Mouse (Mus musculus): ENCODE measurements around the gene Abtb2.

The Abtb2 gene

GRCm38 (mm10) chr2:103584093-103584492 lies 18.0 kb downstream of the Abtb2 start:
- no peak for DNase-seq

DNA sequence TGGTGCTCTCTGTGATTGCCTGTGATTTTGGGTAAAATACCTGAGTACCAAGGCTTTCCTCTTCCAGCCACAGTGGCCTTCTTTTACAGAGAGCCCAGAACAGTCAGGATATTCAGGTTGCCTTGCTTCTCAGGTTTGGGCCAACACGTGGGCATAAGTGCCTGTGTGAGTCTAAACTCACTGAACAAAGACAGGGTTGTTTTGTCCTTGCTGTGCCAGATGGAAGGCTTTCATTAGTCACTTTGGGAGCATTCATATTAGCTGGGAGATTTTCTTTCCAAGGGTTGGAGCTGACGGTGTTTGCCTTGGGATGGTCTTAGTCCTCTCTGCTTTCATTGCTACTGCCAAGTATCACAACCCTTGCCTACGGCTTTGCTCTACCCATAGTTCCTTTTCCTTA lies 20.3 kb downstream of the Abtb2 start:
- no peak for DNase-seq

GRCm38 (mm10) chr2:103588776-103589175 lies 22.7 kb downstream of the Abtb2 start:
- no peak for DNase-seq

GRCm38 (mm10) chr2:103589400-103589799 lies 23.3 kb downstream of the Abtb2 start:
- DNase-seq, result no peak

GRCm38 (mm10) chr2:103590645-103591044 lies 24.5 kb downstream of the Abtb2 start:
- DNase-seq, result no peak

DNA sequence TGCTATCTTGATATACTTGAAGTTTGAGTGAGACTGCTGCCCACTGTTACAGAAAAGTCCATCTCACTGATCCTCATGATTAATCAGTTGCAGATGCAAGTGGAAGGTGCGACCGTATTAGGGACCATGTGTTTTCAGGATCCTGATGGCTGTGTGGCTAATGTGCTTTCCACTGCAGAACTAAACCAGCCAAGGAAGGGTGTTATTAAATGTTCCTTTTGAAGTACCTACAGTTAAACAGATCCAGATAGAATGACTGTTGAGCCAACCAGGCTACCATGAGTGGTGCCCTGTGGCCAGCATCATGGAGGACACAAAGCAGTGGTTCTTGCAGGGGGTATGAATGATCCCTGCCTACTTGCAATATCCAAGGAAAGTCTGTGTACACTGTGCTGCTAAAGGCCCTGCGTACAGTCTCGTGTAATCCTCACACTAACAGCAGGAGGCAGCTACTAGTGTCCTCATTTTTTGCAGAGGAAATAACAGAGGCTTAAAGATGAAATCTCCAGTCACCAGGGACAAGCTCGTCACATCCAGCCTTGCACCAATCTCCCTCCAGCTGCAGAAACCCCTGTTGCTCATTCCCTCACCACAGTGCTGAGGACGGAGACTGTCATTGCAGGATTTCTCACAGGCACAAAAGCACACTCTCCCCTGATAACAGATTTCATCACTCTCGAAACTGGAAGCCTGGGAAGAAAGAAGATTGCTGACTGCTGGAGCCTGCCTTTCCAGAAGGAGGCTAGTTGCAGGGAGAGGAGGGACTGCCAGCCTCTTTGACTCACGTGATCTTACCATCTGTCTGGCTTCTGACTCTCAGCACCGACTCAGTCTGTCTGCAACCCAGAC lies 25.9 kb downstream of the Abtb2 start:
- no peak for DNase-seq

DNA sequence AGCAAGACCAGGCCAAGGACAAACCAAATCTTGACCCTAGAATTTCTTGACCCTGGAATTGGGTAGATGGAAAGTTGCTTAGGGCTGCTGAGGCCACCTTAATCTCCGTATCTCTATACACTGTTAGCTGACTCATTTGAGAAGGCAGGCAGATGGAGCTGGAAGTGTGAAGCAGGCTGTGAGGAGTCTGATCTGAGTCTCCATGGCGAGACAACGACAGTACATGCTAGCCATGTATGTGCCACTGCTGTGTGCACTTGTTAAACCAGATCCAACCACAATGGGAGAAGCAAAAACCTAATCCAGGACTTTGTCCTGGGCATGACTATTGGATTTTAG lies 26.4 kb downstream of the Abtb2 start:
- DNase-seq, result no peak

DNA sequence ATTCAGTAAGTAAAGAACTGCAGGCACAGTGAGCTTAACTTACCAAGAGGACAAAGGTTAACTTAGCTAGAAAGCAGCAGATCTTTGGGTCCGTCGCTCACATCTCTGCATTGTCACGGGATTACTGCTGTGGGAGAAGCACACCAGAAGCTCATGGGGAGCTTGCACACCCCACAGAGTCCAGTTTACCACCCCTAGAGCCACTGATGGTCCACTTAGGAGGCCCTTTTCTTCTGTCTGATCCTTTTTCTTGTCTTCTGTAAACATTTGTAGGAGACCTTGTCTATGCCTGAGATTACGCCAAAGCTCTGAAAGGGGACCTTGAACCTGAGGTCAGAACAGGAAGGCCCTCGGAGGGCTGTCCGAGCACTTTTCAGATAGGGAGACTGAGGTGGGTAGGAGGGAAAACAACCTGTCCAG lies 28.5 kb downstream of the Abtb2 start:
- peak; percentile 87 for DNase-seq

DNA sequence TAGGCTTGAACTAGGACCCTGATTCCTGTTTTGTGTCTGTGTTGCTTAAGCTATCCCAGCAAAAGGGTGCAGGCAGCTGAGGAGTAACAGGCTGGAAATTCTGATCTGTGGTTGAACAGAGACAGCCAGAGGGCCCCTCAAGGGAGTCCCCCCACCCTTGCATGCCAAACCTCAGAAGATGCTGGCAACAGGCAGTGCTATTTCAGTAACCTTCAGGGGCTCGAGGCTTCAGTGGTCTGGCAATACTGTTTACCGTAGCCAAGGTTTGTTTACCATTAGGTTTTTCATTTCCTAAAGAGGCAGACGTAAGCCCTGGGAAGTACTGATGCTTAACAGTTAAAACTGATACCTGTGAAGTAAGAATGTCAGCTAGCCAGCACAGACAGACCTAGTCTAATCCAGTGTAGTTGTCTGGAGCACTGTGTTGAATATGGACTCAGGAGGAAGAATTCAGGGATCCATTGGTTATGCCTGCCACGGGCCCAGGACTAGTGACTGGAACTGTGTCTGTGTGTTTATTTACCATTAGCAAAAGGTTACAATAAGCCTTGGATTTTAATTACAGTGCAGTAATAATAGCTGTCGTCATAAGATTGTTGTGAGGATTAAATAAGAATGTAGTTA lies 29.0 kb downstream of the Abtb2 start:
- DNase-seq, result peak; percentile 63

- DNase-seq, result peak; percentile 87
These were observed 33.2 kb downstream of the Abtb2 start for GRCm38 (mm10) chr2:103599296-103599695.

DNA sequence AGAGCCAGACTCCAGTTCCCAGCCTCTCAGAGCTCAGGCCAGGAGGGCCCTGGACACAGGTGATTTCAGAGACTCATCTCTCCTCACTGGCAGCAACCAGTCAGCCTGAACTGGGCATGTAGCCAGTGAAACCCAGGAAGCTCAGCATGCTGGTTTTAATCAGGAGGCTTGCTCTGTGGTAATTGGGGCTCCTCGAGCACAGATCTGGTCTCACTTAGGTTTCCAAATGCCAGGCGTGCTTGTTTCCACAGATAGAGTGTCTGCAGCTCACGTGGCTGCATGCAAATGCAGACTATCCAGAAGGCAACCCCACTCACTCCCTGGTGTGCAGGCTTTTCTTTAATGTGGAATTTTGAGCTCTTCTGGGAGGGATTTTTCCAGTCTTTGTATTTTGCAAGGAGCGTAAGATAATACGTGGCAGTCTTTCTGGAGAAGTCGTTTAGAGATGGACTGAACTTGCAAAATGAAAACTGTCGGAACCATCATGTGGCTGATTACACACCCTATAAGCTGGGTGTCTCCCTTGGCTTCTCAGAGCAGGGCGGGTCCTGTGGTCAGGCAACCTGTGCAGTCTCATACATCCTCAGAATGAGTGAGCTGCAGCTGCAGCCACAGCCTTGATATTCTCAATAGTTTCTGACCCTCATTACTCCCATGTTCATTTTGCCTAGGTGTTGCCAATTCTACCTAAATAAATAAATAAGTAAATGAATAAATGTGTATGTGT lies 34.2 kb downstream of the Abtb2 start:
- peak; percentile 71 for DNase-seq

GRCm38 (mm10) chr2:103601126-103601525 lies 35.0 kb downstream of the Abtb2 start:
- DNase-seq, result peak; percentile 71

- DNase-seq, result no peak
These were observed 35.4 kb downstream of the Abtb2 start for GRCm38 (mm10) chr2:103601531-103601930.

- no peak for DNase-seq
These were observed 37.1 kb downstream of the Abtb2 start for GRCm38 (mm10) chr2:103603209-103603608.

GRCm38 (mm10) chr2:103603869-103604268 lies 37.8 kb downstream of the Abtb2 start:
- DNase-seq, result no peak

- DNase-seq, result no peak
These were observed 39.8 kb downstream of the Abtb2 start for GRCm38 (mm10) chr2:103605805-103606498.

- no peak for DNase-seq
These were observed 41.8 kb downstream of the Abtb2 start for GRCm38 (mm10) chr2:103607926-103608325.

DNA sequence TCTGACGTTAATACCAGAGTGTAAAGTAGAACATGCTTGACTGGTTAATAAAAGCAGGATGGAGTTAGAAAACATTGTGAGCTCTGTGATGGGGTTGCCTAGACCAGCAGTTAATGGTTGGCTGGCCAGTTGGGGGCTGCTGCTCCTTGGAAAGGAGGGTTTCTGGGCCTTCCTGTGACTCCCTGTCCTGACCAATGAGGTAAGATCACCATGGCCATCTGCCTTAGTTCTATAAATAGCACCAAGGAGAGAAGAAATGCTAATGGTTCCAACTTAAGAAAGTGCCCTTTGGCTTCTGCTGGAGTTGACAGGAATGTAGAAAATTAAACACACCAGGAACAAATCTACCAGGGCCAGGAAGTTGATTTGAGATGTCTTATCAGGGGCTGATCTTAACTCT lies 42.8 kb downstream of the Abtb2 start:
- peak; percentile 69 for DNase-seq

GRCm38 (mm10) chr2:103609499-103609898 lies 43.4 kb downstream of the Abtb2 start:
- no peak for DNase-seq

- no peak for DNase-seq
These were observed 44.9 kb downstream of the Abtb2 start for GRCm38 (mm10) chr2:103610831-103611535.

GRCm38 (mm10) chr2:103613865-103614264 lies 47.8 kb downstream of the Abtb2 start:
- DNase-seq, result no peak

DNA sequence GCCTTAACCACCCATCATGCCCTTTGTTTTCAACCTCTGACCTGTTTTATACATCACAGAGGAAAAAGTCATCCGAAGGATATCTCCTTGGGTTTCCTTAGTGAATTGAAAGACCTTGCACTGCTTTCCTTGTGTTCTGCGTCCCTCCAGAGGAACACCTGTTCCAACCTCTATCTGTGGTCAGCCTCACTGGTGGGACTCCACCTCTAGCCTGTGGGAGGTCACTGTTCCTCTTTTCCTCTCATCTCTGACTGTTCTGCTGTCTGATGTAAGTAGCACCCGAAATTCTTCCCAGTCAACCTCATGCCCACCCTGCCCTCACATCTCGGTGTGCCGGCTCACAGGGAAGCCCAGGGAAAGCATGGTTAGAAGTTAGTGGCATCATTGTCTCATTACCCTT lies 48.9 kb downstream of the Abtb2 start:
- no peak for DNase-seq

DNA sequence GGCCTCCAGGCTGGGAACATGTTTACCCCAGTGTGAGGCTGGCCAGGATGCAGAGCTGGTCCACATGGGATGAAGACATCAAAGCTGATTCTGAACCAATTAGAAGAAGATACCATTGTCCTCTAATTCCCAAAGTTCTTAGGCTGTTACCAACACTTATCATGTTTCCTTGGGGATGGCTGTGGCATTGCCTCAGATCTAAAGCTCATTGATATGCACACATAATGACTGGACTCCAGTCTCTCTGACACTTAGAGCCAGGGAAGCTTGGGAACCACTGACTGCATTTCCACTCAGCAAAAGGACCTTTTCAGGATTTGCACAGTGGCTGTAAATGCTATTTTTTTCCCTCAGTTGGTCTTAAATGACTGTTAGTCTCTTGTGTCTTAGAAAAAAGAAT lies 52.3 kb downstream of the Abtb2 start:
- no peak for DNase-seq

All from kidney, adult 9 months (tissue).